Mouse (Mus musculus) hindbrain, embryonic 15.5 days (tissue): Measurements from ENCODE around the gene Arhgap42. TPM values are rescaled to one million over a fixed set of nuclear protein-coding genes. Genes with fewer than 3 reads are reported as not detected.

ENCODE experiments used
- ATAC-seq: fragments of 200-750 bp; cut with Nextera tagmentation; 2 replicates; pipeline ENCODE4 v1.8.0; 2017; ENCODE audit warnings: low read depth, moderate number of reproducible peaks, moderate TSS enrichment; ENCODE audit not compliant: low FRiP score
- H3K27ac ChIP-seq: fragments of 300-500 bp; sonication (generic); replicated peaks from 2 replicates; pipeline ENCODE4 v1.5.1; 2015; ENCODE audit warnings: mild to moderate bottlenecking, inconsistent platforms
- H3K27me3 ChIP-seq: fragments of 300-500 bp; sonication (generic); 2 replicates; pipeline ENCODE4 v1.6.1; 2015; ENCODE audit warnings: control low read depth, inconsistent platforms
- H3K36me3 ChIP-seq: fragments of 300-500 bp; sonication (generic); 2 replicates; pipeline ENCODE4 v1.6.1; 2015; ENCODE audit warnings: control low read depth, inconsistent platforms
- H3K4me1 ChIP-seq: fragments of 300-500 bp; sonication (generic); replicated peaks from 2 replicates; pipeline ENCODE4 v1.6.1; 2015; ENCODE audit warnings: control low read depth, inconsistent platforms
- H3K4me2 ChIP-seq: fragments of 300-500 bp; sonication (generic); 2 replicates; pipeline ENCODE4 v1.6.1; 2015; ENCODE audit warnings: moderate library complexity, mild to moderate bottlenecking, inconsistent platforms
- H3K4me3 ChIP-seq: fragments of 300-500 bp; sonication (generic); 2 replicates; pipeline ENCODE4 v1.5.1; 2015; ENCODE audit warnings: mild to moderate bottlenecking, inconsistent platforms
- H3K9ac ChIP-seq: fragments of 300-500 bp; sonication (generic); 2 replicates; pipeline ENCODE4 v1.6.1; 2015; ENCODE audit warnings: inconsistent platforms
- H3K9me3 ChIP-seq: fragments of 300-500 bp; sonication (generic); 2 replicates; pipeline ENCODE4 v1.6.1; 2016; ENCODE audit warnings: control low read depth, inconsistent platforms
- WGBS: fragments of 180-500 bp; shearing (Covaris S2); methylation state at CpG from one replicate; pipeline ENCODE4 v1.1.7; 2015; 5-methylcytosine and 5-hydroxymethylcytosine counted together
- polyA plus RNA-seq: library from polyadenylated mRNA; unstranded; fragments of >200 nt; fragmentation: Nextera tagmentation; extraction: Ambion mirVana; gene quantifications from 2 replicates; pipeline ENCODE4 v1.2.1, GENCODE M21; 2015

The Arhgap42 gene
- polyA plus RNA-seq, result 18.1 and 21.1 TPM in 2 replicates

DNA sequence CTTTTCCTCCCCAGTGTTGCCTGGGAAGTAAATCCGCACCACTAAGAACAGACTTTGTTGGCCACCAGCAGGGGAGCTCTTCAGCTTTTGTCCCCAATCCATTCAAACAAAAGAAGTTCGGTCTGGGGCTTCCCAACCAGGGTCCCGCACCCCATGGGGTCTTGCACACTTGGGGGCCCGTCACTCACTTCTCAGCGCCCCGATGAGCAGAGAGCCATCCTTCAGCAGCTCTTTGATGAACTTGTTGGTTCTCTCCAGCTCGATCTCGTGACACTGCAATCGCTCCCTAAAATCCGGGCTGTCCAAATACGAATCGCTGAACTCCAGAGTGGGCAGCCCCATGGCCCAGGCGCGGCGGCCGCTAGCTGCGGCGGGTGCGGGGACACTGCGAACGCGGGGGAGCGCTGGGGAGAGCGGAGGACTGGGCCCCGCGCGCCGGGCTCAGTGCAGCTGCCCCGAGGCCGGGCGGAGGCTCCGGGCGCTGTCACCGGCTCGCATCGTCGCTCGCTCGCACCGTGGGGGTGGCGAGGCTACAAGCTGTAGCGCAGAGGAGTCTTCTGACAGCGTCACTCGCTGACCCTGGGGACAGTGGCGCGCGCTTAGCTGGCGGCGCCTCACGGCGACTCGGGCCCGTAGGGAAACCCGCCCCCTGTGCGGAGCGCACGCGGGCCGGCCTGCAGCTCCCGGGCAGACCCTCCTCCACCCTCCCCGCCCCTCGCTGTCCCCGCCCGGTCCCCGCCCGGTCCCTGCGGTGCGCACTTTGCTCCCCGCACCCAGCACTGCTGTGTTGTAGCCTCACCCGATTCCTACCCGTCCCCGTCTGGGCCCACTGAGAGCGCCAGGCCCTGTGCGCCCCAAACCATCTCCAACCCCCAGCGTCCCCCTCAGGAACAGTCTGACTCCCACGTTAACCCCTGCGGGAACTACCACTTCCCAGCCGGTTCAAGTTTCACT, at the start of gene Arhgap42:
Arhgap42 (minus strand) TSS at position 664 of the 954 bp plus-strand sequence.
- H3K9ac ChIP-seq, result peak within 1 kb of the TSS; percentile 81
- H3K4me3 ChIP-seq, result peak within 1 kb of the TSS; percentile 67
- peak within 1 kb of the TSS; percentile 77 for H3K27ac ChIP-seq
- H3K4me1 ChIP-seq, result peaks cover 17% of the 10 kb centered on the region
- no peaks in the 10 kb centered on the region for H3K9me3 ChIP-seq
- H3K36me3 ChIP-seq, result no peaks in the 10 kb centered on the region
- H3K4me2 ChIP-seq, result peak within 1 kb of the TSS; percentile 86
- under 1% methylated on average over 72 of the region's 78 CpGs for WGBS
- ATAC-seq, result peak; percentile 92
- no peaks in the 10 kb centered on the region for H3K27me3 ChIP-seq

- no peaks in the 10 kb centered on the region for H3K36me3 ChIP-seq
- H3K9ac ChIP-seq, result no peak overlapping the region
- no peaks in the 10 kb centered on the region for H3K27me3 ChIP-seq
- H3K9me3 ChIP-seq, result no peaks in the 10 kb centered on the region
- 90% methylated on average over 2 of the region's 2 CpGs for WGBS
- no peaks in the 10 kb centered on the region for H3K4me1 ChIP-seq
- no peak overlapping the region for H3K27ac ChIP-seq
- no peak overlapping the region for H3K4me2 ChIP-seq
- H3K4me3 ChIP-seq, result no peak overlapping the region
- no peak for ATAC-seq
Measured at GRCm38 (mm10) chr9:9288140-9288539, 49.2 kb upstream of the Arhgap42 start.

- WGBS, result 8% methylated on average over 2 of the region's 2 CpGs
- Histone ChIP-seq H3K4me2 (no peak overlapping the region), H3K27ac (no peak overlapping the region), H3K9me3 (no peaks in the 10 kb centered on the region), H3K4me3 (no peak overlapping the region), H3K4me1 (no peaks in the 10 kb centered on the region), H3K36me3 (no peaks in the 10 kb centered on the region), H3K27me3 (no peaks in the 10 kb centered on the region), H3K9ac (no peak overlapping the region)
- no peak for ATAC-seq
Measured at GRCm38 (mm10) chr9:9269305-9269704, 30.4 kb upstream of the Arhgap42 start.

DNA sequence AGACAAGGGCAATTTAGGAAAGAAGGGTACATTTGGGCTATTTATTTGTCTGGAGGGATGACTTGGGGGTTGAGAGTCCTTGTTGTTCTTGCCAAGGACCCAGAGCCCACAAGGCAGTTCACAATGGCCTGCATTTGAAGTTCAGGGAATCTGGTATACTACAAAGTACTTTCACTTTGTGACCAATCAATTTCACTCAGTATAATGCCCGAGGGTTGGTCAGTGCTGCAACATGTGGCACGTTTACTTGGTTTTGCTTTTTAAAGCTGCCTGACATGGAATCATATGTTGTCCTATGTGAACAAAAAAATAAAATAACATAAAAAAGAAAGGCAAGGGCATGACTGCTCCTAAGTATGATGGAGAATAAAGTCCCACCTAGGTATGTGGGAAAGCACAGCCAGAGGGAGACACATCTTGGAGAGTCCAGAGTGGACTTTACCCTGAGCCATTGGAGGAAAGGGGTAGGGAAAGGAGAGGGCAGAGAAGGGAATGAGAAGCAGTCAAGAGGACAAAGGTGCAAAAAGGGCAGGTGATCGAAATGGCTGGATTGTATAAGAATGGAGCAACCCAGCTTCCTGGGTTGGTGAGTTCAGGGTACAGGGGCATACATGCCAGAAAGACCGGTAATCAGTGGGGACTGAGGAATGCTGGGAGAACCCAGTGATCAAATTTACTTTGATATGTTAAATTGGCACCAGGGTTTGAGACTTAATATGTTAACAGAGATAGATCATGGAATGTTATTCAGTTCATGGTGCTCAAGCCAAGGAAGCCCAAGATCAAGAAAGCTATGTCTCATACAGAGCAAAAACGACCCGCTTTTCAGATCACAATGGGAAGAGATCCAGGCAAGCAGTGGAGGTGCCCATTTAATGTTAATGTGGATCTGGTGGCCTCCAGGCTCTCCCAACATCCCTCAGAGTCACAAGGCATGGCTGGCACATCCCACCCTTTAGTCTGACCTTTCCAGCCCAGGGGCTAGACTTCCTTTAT, 29.0 kb upstream of the Arhgap42 start:
- Histone ChIP-seq H3K9me3 (no peaks in the 10 kb centered on the region), H3K4me1 (no peaks in the 10 kb centered on the region), H3K4me3 (no peak overlapping the region), H3K27ac (no peak overlapping the region), H3K9ac (no peak overlapping the region), H3K27me3 (no peaks in the 10 kb centered on the region), H3K4me2 (no peak overlapping the region), H3K36me3 (no peaks in the 10 kb centered on the region)
- WGBS, result 79% methylated on average over 6 of the region's 6 CpGs
- ATAC-seq, result no peak

DNA sequence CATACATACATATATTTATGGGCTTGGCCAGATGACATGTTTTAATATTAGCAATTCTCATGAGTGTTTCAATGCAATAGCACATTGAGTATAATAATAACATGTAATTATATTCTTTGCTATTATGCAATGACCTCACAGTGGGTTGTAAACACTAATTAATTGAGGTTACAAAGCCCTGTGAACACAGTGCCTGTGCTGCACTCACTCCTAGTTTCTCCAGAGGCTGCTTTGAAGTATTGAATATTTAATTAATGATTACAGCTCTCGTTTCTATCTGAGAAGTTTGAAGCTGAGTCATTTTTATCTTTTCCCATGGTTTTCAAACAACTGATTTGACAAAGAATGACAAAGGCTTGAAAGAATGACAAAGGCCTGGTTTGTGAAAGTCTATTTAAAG, 24.6 kb upstream of the Arhgap42 start:
- no peaks in the 10 kb centered on the region for H3K9me3 ChIP-seq
- WGBS, result 24% methylated on average over 1 of the region's 1 CpGs
- no peak for ATAC-seq

GRCm38 (mm10) chr9:9262479-9262878, 23.6 kb upstream of the Arhgap42 start:
- no peak for ATAC-seq
- no peak overlapping the region for H3K9ac ChIP-seq
- H3K4me1 ChIP-seq, result no peaks in the 10 kb centered on the region
- no peaks in the 10 kb centered on the region for H3K27me3 ChIP-seq
- no peaks in the 10 kb centered on the region for H3K9me3 ChIP-seq
- no peak overlapping the region for H3K4me3 ChIP-seq
- WGBS, result 89% methylated on average over 2 of the region's 2 CpGs
- H3K36me3 ChIP-seq, result no peaks in the 10 kb centered on the region
- no peak overlapping the region for H3K27ac ChIP-seq
- no peak overlapping the region for H3K4me2 ChIP-seq

More for the DNA sequence above, 24.6 kb upstream of the Arhgap42 start:
- H3K4me3 ChIP-seq, result no peak overlapping the region
- no peaks in the 10 kb centered on the region for H3K27me3 ChIP-seq
- H3K4me1 ChIP-seq, result no peaks in the 10 kb centered on the region
- no peak overlapping the region for H3K9ac ChIP-seq
- H3K36me3 ChIP-seq, result no peaks in the 10 kb centered on the region
- H3K27ac ChIP-seq, result no peak overlapping the region
- no peak overlapping the region for H3K4me2 ChIP-seq

GRCm38 (mm10) chr9:9254764-9255163, 15.9 kb upstream of the Arhgap42 start:
- WGBS, result 89% methylated on average over 1 of the region's 1 CpGs
- H3K27ac ChIP-seq, result no peak overlapping the region
- ATAC-seq, result no peak

GRCm38 (mm10) chr9:9248529-9248928, 9.6 kb upstream of the Arhgap42 start:
- Histone ChIP-seq H3K4me2 (no peak overlapping the region), H3K27ac (no peak overlapping the region), H3K9me3 (no peaks in the 10 kb centered on the region), H3K4me1 (no peaks in the 10 kb centered on the region), H3K36me3 (no peaks in the 10 kb centered on the region), H3K9ac (no peak overlapping the region), H3K27me3 (no peaks in the 10 kb centered on the region), H3K4me3 (no peak overlapping the region)
- ATAC-seq, result 0 out of 2 replicates have a peak, but pooled peaks have one; percentile 6
- WGBS, result 50% methylated on average over 2 of the region's 2 CpGs

More at GRCm38 (mm10) chr9:9254764-9255163, 15.9 kb upstream of the Arhgap42 start:
- no peak overlapping the region for H3K4me3 ChIP-seq
- no peak overlapping the region for H3K4me2 ChIP-seq
- no peaks in the 10 kb centered on the region for H3K4me1 ChIP-seq
- no peaks in the 10 kb centered on the region for H3K36me3 ChIP-seq
- H3K9ac ChIP-seq, result no peak overlapping the region
- H3K27me3 ChIP-seq, result no peaks in the 10 kb centered on the region
- no peaks in the 10 kb centered on the region for H3K9me3 ChIP-seq

- no peaks in the 10 kb centered on the region for H3K36me3 ChIP-seq
- H3K27me3 ChIP-seq, result no peaks in the 10 kb centered on the region
- H3K9me3 ChIP-seq, result no peaks in the 10 kb centered on the region
- H3K4me3 ChIP-seq, result no peak overlapping the region
- H3K9ac ChIP-seq, result no peak overlapping the region
- ATAC-seq, result no peak
- no peak overlapping the region for H3K4me2 ChIP-seq
- H3K4me1 ChIP-seq, result no peaks in the 10 kb centered on the region
- H3K27ac ChIP-seq, result no peak overlapping the region
Measured at GRCm38 (mm10) chr9:9245994-9246393, 7.1 kb upstream of the Arhgap42 start.

DNA sequence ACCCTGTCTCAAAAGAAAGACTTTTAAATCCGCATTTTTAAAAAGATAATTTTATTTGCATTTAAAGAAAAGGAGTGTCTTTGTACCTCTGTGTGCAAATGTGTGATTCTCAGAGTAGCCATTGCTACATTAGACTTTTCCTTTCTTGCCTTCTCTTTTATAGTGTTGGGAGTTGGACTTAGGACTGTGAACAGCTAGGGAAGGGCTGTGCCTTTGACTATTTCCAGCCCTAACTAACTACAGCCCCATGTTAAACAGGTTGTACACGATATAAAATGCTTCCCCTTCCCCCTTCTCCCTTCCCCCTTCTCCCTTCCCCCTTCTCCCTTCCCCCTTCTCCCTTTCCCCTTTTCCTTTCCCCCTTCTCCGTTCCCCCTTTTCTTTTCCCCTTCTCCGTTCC, 4.9 kb upstream of the Arhgap42 start:
- no peak overlapping the region for H3K4me2 ChIP-seq
- H3K27me3 ChIP-seq, result no peaks in the 10 kb centered on the region
- ATAC-seq, result no peak
- no peak overlapping the region for H3K27ac ChIP-seq
- no peaks in the 10 kb centered on the region for H3K36me3 ChIP-seq
- H3K4me3 ChIP-seq, result no peak overlapping the region
- no peaks in the 10 kb centered on the region for H3K9me3 ChIP-seq
- H3K9ac ChIP-seq, result no peak overlapping the region
- WGBS, result 72% methylated on average over 3 of the region's 4 CpGs
- H3K4me1 ChIP-seq, result peaks cover 5% of the 10 kb centered on the region; the same call in 1 of the 2 replicates

DNA sequence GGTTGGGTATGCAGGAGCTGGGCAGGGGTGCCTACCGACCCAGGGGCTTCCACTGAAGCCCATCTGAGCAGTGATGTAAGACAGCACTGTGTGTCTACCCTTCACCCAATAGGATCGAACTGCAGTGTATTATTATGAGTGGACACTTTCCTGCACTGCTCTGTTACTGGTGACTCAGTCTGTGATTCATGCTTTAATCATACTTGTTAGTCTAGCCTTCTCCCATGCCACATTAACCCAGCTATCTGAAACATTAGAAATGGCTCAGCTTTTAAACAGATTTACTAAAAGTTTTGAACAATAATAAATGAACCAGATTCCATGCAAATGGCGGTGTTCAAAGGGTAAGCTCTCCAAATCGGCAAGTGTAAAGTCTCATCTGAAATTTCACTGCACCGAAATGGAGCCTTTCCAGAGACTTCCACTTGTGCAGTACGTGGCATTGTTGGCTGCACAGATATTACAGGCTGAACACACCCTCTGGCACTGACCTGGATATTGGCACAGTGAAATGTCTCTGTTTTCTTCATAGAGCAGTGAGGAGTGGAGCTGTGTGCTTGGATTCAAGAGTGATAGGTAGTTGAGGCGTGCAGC, 2.4 kb upstream of the Arhgap42 start:
- no peak overlapping the region for H3K4me3 ChIP-seq
- no peaks in the 10 kb centered on the region for H3K27me3 ChIP-seq
- no peak overlapping the region for H3K9ac ChIP-seq
- WGBS, result 88% methylated on average over 7 of the region's 7 CpGs
- H3K4me1 ChIP-seq, result peaks cover 17% of the 10 kb centered on the region
- ATAC-seq, result no peak
- no peak overlapping the region for H3K4me2 ChIP-seq
- H3K36me3 ChIP-seq, result no peaks in the 10 kb centered on the region
- H3K9me3 ChIP-seq, result no peaks in the 10 kb centered on the region
- H3K27ac ChIP-seq, result no peak overlapping the region
